Mouse (Mus musculus): ENCODE measurements around the gene Hspbp1.

The Hspbp1 gene

DNA sequence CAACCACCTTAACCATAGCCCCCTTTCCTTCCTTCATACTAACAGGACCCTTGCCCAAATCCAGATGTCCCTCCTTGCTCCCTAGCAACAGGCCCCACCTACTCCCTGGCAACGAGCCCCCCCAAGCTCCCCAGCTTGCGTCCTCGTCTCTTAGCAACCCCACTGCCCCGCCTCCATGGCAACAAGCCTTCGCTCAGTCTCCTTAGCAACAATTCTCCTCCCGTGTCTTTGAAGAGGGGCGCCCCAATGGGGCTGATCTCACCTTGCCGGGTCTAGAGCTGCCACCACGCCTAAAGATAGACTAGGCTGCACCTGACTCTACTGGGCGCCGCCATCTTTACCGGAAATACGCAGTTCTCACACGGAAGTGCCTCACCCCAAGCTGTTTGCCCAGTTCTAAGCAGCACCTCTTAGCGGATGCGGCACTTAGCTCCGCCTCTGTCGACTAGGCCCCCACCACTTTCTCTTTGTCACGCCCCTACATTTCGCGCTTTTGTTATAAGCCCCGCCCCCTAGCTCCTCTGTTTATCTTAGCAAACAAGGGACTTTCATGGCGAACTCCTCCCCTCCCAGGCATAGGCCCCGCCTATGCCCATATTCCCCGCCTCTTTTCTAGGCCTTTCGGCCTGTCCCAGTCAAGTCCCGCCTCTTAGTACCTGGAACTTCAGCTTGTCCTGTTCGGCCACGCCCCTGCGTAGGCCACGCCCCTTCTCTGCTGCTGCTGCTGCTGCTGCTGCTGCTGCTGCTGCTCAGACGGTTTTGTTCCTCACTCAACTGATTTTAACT lies at the start of gene Hspbp1:
Hspbp1 (minus strand) TSS at position 437 of the 786 bp plus-strand sequence.
- CTCF ChIA-PET = no interaction called here

DNA sequence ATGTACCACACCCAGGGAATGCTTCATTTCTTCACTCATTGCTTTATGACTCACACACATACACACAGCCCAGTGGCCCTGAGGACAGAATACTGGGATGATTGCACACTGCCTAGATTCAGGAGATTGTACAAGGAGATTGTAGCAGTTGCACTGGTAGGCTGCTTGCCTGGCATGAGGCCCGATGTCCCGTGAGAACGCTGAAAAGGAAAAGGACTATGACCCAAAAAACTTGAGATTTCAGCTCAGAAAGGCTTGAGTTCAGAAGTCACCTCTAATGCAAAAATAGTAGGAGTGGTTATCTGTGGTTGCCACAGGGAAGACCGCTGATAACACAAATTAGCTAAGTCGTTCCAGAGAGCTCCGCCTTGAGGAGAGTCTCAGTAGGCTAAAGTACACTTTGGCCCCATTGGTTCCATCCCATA lies 48.1 kb upstream of the Hspbp1 start:
- CTCF ChIA-PET = interaction anchor here (0.5 kb wide), 1 partner anchor 268 kb away, joined by 3 read pairs; no protein-coding TSS in a partner anchor

DNA sequence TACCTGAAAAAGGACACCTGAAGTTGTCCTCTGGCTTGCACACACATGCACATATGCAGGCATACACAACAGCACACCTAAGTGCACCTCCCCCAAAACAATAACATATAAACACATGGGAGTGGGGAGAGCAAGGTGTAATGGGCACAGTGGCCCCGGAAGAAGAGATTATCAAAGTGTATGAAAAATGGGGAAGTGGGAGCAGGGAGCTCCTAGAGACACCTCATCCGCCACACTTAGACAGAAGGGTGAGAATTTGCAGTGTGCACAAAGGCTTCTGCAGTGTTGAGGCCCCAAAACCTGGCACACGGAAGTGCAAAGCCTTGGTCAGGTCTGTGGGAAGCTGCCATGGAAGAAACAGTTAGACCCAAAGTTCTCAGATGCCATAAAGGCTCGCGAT lies 46.2 kb upstream of the Hspbp1 start:
- CTCF ChIA-PET = interaction anchor here (0.5 kb wide), 1 partner anchor 123 kb away, joined by 3 read pairs; no protein-coding TSS in a partner anchor

DNA sequence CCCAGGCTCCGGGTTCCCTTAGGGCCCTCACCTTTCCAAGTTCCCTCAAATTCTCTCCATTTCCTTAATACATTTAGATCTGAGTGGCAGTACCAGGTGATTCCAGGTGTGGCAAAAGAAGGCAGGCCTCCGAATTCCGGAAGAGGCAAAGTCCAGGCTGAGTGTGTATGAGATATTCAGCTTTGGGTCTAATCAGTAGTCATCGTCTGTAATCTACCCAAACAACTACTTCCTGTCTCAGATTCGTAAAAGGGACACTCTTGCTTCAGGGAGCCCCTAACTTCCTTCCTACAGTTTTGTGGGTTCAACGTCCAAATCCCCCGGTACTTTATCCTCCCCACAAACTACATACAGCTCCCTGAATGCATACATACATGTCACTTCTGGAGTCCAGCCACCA lies 40.3 kb upstream of the Hspbp1 start, which contains the start of gene Tmem150b:
Tmem150b (minus strand) TSS at position 81 of the 400 bp plus-strand sequence.
- CTCF ChIA-PET = no interaction called here

DNA sequence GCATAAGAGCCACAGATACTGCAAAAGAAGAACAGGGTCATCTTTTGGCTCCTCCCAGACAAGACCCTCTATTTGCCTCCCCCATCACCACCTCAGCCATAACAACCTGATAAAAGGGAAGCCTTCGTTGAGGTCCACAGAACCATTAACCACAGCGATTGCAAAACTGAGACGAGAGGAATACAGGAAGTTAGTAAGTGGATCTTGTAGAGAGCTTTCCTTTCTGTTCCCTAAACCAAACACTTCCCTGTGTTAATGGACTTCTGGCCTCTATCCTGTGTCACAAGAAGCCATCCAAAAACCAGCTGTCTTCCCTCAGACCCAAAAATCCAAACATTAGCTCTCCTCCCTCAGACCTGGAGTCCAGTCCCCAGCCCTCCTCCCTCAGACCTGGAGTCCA lies 39.5 kb upstream of the Hspbp1 start:
- CTCF ChIA-PET = no interaction called here

DNA sequence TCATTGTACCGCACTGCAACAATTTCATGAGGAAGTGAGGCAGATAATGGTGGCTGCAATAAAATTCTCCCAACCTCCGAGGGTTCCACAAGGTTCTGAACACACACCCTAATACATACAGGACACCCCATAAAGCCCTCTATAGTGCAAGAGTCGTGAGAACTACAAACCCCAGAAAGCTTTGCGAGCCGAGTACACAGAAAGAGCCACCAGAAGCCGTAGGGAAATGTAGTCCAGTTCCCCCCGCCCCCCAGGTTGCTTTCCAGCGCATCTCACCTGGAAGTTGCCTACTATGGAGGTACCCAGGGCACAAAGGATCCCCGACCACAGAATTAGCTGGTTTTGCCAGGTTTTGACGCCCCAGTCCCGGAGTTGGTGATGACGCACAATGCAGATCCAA lies 38.6 kb upstream of the Hspbp1 start:
- CTCF ChIA-PET = no interaction called here

DNA sequence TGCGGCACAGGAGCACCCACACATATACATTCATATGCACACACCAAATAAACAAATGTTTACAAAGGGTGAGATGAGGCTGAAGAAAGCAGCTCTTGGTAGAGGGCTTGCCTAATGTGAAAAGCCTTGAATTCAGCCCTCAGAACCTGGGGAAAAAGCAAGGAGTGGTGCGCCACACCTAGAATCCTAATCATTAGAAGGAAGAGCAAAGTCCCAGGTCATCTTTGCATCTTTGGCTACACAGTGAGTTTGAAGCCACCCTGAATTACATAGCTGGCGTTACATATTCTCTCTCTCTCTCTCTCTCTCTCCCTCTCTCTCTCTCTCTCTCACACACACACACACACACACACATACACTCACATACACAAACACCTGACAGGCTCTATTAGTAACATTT lies 34.4 kb upstream of the Hspbp1 start:
- CTCF ChIA-PET = no interaction called here

DNA sequence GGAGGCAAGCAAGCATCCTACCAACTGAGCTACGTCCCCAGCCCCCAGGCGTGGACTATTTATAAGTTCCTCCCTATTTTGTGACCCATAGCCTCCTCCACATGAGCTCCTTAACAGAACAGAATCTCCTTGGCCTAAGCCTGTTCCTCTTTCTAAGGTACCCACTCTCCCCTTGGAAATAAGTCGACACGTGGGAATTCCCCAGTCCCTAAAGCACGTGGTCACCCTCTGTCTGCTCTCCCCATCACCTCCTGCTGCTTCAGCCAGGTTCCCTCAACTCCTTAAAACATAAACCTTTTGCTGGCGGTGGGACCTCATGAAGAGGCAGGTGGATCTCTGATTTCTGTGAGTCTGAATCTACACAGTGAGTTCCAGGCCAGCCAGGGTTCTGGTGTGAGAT lies 32.1 kb upstream of the Hspbp1 start:
- CTCF ChIA-PET = no interaction called here

DNA sequence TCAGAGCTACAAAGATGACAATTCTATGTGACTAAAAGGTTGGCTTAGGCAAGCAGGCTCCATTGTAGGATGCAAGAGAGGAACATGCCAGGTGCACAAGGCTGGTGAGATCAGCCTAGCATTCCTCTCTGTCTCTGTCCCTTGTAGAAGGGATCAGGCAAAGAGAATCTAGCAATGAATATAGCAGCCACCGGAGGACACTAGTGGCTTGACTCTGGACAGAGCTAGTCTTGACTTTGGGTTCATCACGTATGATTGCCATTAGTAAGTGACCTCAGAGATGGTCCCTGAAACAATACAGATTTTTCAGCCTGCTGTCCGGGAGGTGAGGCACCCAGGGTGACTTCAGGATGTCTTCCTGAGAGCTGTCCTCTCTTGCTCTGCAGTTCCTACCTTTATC lies 27.7 kb upstream of the Hspbp1 start:
- CTCF ChIA-PET = no interaction called here

DNA sequence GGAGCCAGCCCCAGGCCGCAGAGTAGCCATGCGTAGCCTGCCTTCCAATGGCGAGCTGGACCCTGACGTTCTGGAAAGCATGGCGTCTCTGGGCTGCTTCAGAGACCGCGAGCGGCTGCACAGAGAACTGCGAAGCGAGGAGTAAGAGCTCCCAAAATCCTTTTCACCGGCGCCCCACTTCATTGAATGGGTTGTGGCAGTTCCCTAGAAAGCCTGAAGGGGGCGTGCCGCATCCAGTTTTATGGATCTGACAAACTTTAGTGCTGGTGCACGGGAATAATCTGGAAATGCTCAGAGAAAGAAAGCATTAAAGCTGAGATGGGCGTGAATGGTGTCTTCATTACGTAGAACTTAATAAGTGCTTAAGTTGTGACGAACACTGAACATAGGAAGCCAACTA lies 20.2 kb upstream of the Hspbp1 start:
- CTCF ChIA-PET = no interaction called here

DNA sequence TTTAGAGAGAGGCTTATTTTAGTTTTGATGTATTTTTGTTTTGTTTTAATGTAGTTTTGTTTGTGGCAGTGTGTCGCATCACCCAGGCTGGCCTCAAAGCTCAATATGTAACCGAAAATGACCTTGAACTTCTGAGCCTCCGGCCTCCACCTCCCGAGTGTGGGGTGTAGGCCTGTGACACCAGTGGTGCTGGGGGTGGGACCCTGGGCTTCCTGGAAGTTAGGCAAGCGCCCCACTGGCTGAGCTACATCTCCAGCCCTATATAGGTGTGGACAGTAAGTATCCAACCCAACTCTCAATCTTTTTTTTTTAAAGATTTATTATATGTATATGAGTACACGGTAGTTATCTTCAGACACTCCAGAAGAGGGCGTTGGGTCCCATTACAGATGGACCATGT lies 18.3 kb upstream of the Hspbp1 start:
- CTCF ChIA-PET = no interaction called here

DNA sequence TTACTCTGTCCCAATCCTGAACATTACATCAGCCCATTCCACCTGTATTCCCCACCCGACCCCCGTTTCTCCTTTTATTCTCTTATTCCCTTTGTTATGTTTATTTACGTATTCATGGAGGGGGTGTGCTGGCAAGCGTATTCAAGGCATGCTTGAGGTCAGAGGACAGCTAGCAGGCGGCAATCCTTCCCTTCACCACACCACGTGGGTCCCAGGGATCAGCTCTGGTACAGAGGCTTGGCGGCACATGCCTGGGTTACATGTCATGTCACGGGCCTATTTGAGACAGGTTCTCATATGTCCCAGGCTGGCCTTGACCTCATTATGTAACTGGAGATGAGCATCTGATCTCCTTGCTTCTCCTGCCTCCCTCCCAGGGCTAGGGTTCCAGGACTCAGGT lies 17.5 kb upstream of the Hspbp1 start:
- CTCF ChIA-PET = no interaction called here

DNA sequence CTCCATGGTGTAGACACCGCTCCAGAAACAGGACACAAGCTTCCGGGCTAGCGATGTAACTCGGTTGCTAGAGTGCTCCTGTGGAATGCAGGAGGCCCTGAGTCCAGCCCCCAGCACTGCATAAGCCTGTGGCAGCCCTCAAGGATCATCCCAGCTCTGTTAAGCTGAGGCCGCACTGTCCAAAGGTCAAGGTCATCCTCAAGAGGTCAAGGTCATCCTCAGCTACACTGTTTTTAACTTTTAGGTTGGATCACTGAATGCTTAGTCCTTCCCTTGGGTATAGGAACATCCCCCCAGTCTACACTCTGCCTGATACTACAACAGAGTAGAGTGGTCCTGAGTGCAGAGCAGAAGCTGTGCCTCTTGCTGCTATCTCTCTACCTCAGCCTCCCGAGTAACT lies 8.1 kb upstream of the Hspbp1 start:
- CTCF ChIA-PET = no interaction called here

DNA sequence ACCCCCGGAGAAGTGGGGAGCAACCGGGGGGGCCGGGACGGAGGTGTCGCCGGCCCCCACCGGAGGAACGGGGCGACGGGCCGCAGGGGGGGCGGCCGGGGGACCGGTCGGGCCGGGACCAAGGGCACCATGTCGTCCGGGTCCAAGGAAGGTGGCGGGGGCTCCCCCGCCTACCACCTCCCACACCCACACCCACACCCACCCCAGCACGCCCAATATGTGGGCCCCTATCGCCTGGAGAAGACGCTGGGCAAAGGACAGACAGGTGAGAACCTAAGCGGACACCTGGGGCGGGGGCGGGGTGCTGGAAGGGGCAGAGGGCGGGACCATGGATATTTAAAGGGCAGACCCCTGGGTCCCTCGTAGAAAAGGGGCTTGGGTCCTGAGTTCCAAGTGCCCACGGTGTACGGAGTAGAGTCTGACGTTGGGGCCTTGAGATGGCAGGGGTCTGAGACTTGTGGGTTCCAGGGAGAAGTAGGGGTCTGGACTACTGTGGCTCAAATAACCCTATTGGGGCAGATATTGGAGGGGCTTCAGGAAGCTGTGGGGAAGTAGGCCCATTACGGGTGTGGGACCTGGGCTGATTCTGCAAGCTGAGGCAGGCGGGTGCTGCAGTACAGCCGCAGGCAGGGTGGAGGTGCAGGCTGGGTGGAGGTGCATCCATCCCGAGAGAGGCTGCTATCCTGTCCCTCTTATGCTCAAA lies 6.2 kb upstream of the Hspbp1 start:
- CTCF ChIA-PET = no interaction called here

DNA sequence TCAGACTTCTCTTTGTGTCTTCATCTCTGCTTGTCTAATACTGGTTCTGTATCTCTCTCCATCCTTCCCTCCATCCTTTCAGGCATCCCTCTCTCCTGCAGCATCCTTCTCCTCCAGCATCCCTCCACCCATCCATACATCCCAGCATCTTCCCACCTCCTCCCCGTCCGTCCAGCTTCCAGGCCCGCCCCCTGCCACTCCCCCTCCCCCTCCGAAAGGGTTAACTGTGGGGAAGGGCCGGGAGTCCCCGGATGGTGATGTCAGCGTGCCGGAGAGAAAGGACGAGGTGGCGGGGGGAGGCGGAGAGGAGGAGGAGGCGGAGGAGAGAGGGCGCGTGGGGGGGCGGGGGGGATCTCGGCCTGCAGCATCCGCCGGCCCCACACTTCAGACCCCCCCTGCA lies 5.5 kb upstream of the Hspbp1 start, which contains the start of gene Brsk1:
Brsk1 (plus strand) TSS at position 218 of the 400 bp plus-strand sequence.
- CTCF ChIA-PET = no interaction called here

DNA sequence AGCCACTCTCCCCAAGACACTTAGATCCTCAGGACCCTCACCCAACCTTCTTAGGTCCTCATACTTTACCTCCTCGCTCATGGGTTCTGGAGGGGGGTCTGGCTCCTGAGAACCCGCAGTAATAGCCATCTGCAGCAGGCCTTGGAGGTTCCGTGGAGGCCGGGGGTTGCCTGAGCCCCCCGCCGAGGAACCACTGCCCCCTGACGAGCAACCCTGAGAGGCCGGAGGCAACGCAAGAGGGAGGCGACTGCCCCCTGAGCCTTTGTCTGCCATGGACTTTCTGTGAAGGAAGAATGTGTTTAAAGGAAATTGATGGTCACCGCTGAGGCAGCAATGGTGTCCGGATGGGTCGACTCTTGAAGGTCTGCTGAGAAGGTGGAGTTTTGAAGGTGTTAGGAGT lies 665 bp downstream of the Hspbp1 start:
- CTCF ChIA-PET = no interaction called here

DNA sequence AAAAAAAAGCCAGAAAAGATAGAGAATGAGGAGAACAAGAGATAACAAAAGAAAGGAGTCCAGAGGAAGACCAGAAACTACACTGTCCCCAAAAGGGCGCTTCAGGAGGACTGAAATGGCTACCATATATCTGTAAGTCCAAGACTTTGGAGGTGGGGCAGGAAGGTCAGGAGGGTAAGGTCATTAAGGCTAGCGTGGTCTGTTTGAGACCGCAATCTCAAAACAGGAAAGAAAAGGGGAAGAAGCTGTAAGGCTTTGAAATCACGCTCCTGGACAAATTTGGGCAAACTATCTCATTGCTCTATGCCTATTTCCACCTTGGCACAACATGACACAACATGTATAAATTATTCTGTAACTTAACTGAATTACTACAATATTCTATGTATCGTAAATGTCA lies 1.6 kb downstream of the Hspbp1 start:
- CTCF ChIA-PET = interaction anchor here (0.6 to 0.7 kb wide), 2 partner anchors 10 to 16 kb away, joined by 7 to 14 read pairs; no protein-coding TSS in a partner anchor

DNA sequence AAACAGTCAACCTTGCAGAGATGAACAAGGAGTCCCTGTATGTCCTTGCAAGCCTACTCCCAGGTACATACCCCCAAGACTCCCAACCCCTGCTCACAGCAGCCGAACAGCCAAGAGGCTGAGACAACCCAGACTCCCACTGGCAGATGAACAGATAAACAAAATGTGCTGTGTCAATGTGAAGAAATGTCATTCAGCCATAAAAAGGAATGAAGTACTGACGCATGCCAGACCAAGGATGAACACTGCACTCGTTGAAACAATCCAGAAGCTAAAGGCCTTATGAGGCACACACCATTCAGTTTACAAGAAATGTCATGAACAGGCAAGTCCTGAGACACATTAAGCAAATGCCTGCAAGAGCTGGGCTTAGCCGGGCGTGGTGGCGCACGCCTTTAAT lies 9.7 kb downstream of the Hspbp1 start:
- CTCF ChIA-PET = interaction anchor here (0.6 kb wide), 1 partner anchor 29 kb away, joined by 3 read pairs; no protein-coding TSS in a partner anchor

DNA sequence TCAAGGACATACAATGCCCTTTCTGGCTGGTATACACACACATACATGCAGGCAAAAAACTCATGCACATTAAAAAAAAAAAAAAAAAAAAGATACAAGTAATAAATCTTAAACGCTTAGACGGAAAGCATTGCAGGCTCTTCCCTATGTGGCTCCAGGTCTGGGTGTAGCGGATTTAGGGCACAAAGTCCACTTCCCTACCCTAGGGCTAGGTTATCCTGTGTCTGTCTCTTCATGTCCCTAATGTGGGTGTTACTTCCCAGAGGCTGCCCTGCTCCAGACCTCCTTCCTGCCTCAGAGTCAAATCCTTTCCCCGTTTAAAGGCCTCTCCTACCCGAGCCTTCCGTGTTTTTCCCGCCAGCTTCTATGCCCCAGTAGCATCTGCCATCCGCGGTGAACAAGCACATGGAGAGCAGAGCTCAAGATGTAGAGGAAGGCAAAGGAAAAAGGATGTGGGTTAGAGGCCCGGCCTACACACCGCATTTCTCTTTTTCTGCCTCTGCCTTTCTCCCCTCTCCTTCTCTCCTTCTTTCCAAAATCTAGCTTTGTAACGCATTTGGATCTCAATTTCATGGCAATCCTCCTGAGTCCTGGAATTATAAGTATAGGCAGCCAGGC lies 10.6 kb downstream of the Hspbp1 start:
- CTCF ChIA-PET = no interaction called here

DNA sequence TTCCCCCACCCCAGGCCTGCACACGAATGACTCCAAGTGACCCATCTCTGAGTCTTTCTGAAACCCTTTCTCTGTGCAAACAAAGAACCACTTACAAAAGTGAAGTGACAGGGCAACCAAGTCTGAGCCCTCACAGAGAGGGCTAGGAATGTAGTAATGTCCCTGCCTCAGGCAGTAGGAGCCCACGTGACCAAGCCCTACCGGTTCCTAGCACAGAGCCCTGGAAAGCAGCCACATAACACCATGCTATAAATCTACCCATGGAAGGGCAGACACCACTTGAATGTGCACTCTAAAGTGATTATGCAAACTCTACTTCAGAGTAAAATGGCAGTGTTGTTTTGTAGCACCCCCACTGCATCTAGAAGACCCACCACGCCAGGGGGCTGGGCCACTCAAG lies 12.9 kb downstream of the Hspbp1 start:
- CTCF ChIA-PET = no interaction called here

DNA sequence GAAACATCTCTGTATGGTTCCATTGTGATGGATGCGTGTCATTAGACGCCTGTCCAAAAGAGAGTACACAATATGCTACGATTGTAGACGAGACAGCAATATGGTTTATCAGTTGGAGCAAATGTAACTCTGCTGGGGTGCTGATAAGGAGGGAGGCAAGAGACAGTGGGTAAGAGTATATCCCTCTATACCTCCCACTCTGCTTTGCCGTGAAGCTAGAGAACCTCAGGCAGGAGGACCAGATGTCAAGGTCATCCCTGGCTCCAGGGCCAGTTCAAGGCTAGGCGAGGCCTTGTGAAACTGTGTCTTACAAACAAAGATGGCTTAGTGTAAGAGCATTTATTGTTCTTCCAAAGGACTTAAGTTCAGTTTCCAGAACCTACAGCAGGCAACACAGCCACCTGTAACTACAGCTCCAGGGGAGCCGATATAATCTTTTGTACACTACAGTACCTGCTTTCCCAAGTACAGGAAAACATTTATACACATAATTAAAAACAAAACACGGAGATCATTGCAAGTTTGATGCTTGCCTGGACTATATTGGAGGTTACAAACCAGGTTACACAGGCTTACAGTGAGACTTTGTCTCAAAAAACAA lies 14.1 kb downstream of the Hspbp1 start:
- CTCF ChIA-PET = no interaction called here

DNA sequence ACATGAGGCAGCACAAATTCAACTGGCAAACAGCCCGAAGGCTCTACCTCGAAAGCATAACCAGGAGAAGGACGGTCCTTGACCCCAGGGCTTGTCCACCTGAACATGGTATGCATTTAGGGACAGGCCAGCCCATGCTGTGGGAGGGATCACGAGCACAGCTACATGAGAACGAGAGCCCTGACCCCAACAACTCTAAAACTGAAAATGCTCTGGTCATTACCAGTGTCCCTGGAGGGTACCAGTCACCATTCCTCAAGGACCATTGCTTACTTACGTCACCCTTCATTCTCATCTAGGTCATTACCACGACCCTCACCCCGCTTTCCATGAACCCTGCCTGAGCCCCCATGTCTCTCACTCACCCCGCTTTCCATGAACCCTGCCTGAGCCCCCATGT lies 15.7 kb downstream of the Hspbp1 start:
- CTCF ChIA-PET = no interaction called here

Data from spleen, embryonic (tissue).